Mouse (Mus musculus) embryonic facial prominence, embryonic 10.5 days (tissue): ENCODE measurements around the gene Fam57a. TPM values are rescaled to one million over a fixed set of nuclear protein-coding genes. Genes with fewer than 3 reads are reported as not detected.

ENCODE experiments used
- DNase-seq: peaks from one replicate; pipeline ENCODE4 v3.0.0-alpha.2; 2017; ENCODE audit warnings: low spot score
- H3K27ac ChIP-seq: fragments of 300-500 bp; sonication (generic); replicated peaks from 2 replicates; pipeline ENCODE4 v1.5.1; 2016; ENCODE audit warnings: mild to moderate bottlenecking
- H3K27me3 ChIP-seq: fragments of 300-500 bp; sonication (generic); replicated peaks from 2 replicates; pipeline ENCODE4 v1.6.1; 2016; ENCODE audit warnings: low read depth, mild to moderate bottlenecking; ENCODE audit not compliant: poor library complexity, severe bottlenecking
- H3K36me3 ChIP-seq: fragments of 300-500 bp; sonication (generic); replicated peaks from 2 replicates; pipeline ENCODE4 v1.6.1; 2016; ENCODE audit warnings: mild to moderate bottlenecking, moderate library complexity
- H3K4me1 ChIP-seq: fragments of 300-500 bp; sonication (generic); 2 replicates; pipeline ENCODE4 v1.6.1; 2016
- H3K4me3 ChIP-seq: fragments of 300-500 bp; sonication (generic); 2 replicates; pipeline ENCODE4 v1.5.1; 2016; ENCODE audit warnings: mild to moderate bottlenecking, moderate library complexity
- H3K9me3 ChIP-seq: fragments of 300-500 bp; sonication (generic); 2 replicates; pipeline ENCODE4 v1.6.1; 2016; ENCODE audit warnings: mild to moderate bottlenecking
- WGBS: fragments of 180-500 bp; shearing (Covaris S2); methylation state at CpG from one replicate; pipeline ENCODE4 v1.1.7; 2016; 5-methylcytosine and 5-hydroxymethylcytosine counted together
- polyA plus RNA-seq: library from polyadenylated mRNA; unstranded; fragments of >200 nt; fragmentation: Nextera tagmentation; extraction: Ambion mirVana; gene quantifications from 2 replicates; pipeline ENCODE4 v1.2.1, GENCODE M21; 2016

The Fam57a gene
- 35.0 and 35.1 TPM in 2 replicates for polyA plus RNA-seq

DNA sequence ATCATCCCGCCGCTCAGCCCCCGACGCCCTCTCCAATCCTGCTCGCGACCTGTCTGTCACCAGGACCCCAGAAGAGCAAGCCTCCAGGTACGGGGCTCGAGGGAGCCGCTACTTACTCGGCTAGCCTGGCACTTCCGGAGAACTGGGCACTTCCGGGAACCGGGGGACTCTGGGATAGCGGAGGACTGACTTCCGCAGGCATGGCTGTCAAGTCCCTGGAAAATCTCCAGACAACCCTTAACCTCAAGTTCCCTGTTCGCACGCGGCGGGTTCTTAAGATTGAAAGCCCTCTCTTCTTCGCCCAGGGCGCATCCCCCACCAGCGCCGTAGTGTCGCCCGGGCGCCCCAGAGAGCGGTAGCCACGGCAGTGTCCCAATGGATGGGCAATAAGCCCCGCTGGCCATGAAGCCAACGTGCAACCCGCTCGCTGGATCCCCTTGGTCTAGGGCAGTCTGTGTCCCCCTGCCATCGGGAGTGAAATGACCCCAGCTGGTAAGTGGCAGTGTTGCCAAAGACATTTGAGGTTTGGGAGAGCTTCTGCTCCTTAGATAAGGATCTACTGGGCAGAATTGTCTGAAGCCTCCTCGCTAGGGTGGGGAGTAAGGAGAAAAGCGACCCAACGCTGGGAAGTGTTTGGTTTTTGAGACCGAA lies at the start of gene Fam57a, which contains the start of gene Vps53:
Gene Fam57a, plus strand, starts transcription at position 177 of the 651 bp plus-strand sequence.
Gene Vps53, minus strand, starts transcription at position 153 of the 651 bp plus-strand sequence.
- WGBS, result under 1% methylated on average over 37 of the region's 37 CpGs
- Histone ChIP-seq H3K27me3 (no peaks in the 10 kb centered on the region), H3K27ac (peak within 1 kb of the TSS; percentile 83), H3K9me3 (no peaks in the 10 kb centered on the region), H3K36me3 (peaks cover 7% of the 10 kb centered on the region; the same call in 1 of the 2 replicates), H3K4me1 (peaks cover 15% of the 10 kb centered on the region), H3K4me3 (peak within 1 kb of the TSS; percentile 86)
- DNase-seq, result peak; percentile 88

DNA sequence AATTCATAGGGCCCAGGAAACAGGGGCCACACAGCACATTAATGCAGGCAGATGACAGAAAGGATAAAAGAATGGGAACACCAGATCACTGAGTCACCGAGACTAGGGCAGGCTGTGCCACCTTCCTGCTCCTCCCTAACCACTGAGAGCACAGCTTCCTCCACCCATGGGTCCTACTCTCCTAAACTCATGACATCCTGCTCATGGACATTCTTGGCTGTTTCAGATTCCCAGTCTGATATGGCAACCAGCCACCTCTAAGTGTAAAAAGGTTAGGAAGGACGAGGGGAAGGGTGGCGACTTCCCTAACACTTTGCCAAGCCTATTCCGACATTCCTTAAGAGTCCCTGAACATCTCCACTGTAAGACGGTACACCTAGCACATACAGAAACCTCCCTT lies 48.6 kb upstream of the Fam57a start:
- Histone ChIP-seq H3K4me1 (peaks cover 4% of the 10 kb centered on the region), H3K4me3 (no peak overlapping the region), H3K9me3 (no peaks in the 10 kb centered on the region), H3K36me3 (peaks cover 41% of the 10 kb centered on the region), H3K27me3 (no peaks in the 10 kb centered on the region), H3K27ac (no peak overlapping the region)
- DNase-seq, result no peak
- WGBS, result 88% methylated on average over 5 of the region's 5 CpGs

DNA sequence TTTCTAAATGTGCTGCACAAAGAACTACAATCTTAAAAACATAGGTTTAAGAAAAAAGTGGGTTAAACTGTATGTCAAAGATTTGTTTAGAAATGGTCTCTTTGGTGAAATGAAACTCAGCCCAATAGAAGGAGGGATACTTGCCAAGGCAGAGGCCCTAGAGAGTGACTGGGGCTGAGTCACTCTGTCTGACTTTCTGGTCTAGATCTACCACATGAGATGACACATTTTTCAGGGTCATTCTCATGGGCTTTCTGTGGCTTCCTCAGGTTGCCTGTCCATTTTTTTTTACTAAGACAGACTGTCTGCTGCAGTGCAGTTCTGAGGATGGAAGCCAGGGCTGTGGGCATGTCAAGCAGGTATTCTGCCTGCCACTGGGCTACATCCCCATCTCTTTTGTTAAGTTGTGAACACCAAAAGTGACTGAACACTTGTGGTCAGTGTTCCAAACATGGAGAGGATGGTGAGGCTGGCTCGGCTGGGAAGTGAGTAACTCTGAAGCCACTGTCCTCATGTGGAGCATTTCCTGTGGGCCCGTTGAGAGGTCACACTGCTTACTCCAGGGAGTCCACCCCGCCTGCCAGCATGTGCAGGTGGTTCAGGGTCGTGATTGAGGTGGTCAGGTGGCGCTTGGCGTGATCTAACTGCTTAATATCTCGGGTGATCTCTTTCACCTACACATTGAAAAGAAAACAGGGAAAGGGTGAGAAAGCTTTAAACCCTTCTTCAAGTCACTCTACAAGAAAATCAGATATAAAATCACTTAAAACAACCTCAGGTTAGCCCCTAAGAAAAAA lies 43.6 kb upstream of the Fam57a start:
- no peaks in the 10 kb centered on the region for H3K27me3 ChIP-seq
- H3K4me1 ChIP-seq, result no peaks in the 10 kb centered on the region
- no peak overlapping the region for H3K4me3 ChIP-seq
- H3K36me3 ChIP-seq, result peaks cover 55% of the 10 kb centered on the region
- DNase-seq, result no peak
- WGBS, result 85% methylated on average over 7 of the region's 7 CpGs
- H3K9me3 ChIP-seq, result no peaks in the 10 kb centered on the region
- no peak overlapping the region for H3K27ac ChIP-seq

DNA sequence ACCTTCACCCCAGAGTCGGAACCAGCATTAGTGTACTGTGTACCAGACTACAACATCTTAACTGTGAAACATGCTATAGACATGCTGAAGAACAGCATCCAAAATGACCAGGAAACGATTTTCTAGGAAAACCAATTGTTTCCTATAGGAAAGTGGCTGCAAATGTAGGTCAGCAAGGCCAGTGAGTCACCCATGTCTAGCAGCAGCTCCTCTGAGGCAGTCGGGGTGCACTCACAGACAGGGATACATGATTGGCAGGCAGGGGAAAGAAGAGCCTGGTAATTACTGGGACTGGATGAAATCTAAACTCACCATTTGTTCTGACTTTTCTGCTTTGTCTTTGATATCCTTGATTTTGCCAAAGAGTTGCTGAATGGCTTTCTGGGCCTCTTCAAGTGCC lies 41.5 kb upstream of the Fam57a start:
- no peak overlapping the region for H3K4me3 ChIP-seq
- H3K4me1 ChIP-seq, result no peaks in the 10 kb centered on the region
- peaks cover 46% of the 10 kb centered on the region for H3K36me3 ChIP-seq
- no peak overlapping the region for H3K27ac ChIP-seq
- no peaks in the 10 kb centered on the region for H3K9me3 ChIP-seq
- WGBS, result 79% methylated on average over 3 of the region's 3 CpGs
- no peaks in the 10 kb centered on the region for H3K27me3 ChIP-seq
- no peak for DNase-seq

DNA sequence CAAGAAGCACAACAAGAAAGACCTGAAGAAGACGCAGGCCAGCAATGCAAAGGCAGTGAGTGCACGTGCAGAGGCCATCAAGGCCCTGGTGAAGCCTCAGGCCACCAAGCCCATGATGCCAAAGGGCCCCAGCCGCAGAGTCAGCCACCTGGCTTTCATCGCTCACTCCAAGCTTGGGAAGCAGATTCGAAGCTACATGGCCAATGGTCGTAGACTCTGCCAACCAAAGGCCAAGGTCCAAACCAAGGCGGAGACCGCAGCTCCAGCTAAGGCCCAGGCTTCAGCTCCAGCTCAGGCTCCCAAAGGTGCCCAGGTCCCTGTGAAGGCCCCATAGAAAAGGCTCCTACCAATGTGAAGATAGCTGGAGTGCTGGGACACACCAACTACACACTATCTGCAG lies 35.1 kb upstream of the Fam57a start:
- H3K9me3 ChIP-seq, result no peaks in the 10 kb centered on the region
- H3K4me1 ChIP-seq, result peaks cover 13% of the 10 kb centered on the region
- no peak overlapping the region for H3K4me3 ChIP-seq
- H3K27ac ChIP-seq, result no peak overlapping the region
- WGBS, result 94% methylated on average over 8 of the region's 8 CpGs
- peaks cover 9% of the 10 kb centered on the region; the same call in 1 of the 2 replicates for H3K36me3 ChIP-seq
- no peak for DNase-seq
- no peaks in the 10 kb centered on the region for H3K27me3 ChIP-seq

DNA sequence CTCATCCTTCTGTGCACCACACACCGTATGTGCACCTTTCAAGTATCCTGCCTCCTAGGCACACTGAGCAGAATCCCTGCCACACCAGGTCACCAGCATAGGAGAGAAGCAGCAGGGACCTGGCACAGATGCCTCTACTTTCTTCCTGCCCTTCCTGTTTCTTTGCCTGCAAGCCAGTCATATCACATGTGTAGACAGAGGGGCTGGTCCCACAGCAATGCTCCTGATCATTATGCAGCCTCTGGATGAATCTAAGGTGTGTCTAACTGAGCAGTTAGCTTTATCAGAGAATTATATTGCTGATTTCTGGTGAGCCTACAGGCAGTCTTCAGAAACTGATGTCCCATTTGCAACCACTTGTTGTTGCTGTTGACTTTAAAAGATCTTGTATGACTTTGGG lies 34.3 kb upstream of the Fam57a start:
- Histone ChIP-seq H3K4me3 (no peak overlapping the region), H3K9me3 (no peaks in the 10 kb centered on the region), H3K4me1 (peaks cover 13% of the 10 kb centered on the region), H3K27ac (no peak overlapping the region), H3K36me3 (peaks cover 12% of the 10 kb centered on the region; the same call in 1 of the 2 replicates), H3K27me3 (no peaks in the 10 kb centered on the region)
- DNase-seq, result no peak
- WGBS, result 95% methylated on average over 1 of the region's 1 CpGs

DNA sequence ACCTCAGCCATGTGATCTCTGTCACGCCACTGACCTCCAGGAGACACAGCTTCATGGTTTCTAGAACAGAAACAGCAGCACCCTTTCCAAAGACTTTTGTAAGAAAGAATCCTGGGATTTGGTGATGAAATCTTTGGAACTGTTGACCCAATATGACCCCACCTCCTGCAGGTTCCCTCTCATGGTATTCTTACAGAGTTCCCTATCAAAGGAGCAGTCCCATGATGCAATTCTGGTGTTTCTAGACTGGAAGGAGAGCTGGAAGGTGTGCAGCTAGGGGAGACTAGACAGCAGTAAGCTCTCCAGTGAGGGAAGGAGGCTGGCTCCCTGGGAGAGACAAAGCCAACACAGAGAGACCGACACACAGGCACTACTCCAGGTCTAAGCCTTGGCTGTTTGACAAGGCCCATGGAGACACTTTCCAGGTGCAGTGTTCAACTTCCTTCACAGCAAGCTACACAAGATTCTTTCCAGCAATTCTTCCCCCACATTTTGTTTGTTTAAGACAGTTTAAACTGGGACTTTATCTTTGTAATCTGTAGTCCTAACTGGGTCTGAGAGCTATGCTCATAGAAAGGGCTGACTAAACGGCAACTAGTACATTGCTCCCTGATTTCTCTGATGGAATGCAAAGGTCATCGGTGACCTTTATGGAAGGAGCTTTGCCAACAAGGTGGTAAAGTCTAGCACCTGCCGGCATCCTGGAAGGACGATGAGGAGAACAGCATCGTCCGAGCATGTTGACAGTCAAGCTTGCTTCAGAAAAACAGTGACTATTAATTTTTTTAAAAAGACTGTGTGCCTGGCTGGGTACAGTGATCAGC lies 33.1 kb upstream of the Fam57a start:
- Histone ChIP-seq H3K36me3 (peaks cover 12% of the 10 kb centered on the region; the same call in 1 of the 2 replicates), H3K4me3 (no peak overlapping the region), H3K4me1 (peaks cover 13% of the 10 kb centered on the region), H3K27ac (no peak overlapping the region), H3K9me3 (no peaks in the 10 kb centered on the region), H3K27me3 (no peaks in the 10 kb centered on the region)
- 86% methylated on average over 8 of the region's 8 CpGs for WGBS
- no peak for DNase-seq

DNA sequence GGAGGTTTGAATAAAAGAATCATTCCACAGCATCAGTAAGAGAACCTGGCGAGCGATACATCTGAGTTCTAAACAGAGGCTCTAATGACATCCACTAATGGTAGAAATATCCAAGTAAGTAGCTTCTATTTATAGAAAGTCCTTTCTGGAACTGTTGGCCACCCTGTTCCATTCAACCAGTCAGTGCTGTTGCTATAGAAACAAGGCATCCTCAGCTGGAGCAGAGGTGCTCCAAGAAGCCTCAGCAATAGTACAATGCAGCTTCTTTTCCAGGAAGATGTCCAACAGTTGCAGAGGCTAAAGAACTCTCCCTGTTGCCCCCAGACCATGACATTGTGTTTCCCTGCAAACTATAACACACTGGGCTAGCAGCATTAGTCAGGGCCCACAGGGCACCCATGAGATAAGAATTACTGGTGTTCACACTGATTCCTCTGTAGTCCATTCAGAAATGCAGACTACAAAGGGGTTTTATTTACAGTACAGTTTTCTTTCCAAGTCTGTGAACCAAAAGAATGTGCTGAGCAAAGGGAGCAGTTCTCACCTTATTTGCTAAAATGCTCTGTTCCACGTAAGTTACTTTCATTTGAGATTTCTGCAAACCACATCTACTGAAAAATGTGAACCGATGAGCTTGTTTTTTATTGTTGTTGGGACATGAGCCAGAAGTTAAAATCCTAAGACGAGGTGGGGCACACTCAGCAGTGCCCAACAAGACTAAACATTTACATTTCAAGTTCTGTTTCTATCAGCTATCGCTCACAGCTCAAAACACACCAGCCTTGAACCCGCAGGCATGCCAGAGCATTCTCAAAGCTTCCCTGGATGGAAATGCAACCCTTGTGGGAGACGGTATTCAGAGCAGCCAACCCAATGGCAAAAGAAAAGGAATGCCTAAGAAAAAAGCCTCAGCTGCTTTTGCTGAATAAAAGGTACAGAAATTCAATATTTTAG lies 31.1 kb upstream of the Fam57a start:
- Histone ChIP-seq H3K9me3 (no peaks in the 10 kb centered on the region), H3K27me3 (no peaks in the 10 kb centered on the region), H3K4me3 (no peak overlapping the region), H3K4me1 (peaks cover 13% of the 10 kb centered on the region), H3K36me3 (peaks cover 12% of the 10 kb centered on the region; the same call in 1 of the 2 replicates), H3K27ac (no peak overlapping the region)
- 82% methylated on average over 8 of the region's 8 CpGs for WGBS
- no peak for DNase-seq

DNA sequence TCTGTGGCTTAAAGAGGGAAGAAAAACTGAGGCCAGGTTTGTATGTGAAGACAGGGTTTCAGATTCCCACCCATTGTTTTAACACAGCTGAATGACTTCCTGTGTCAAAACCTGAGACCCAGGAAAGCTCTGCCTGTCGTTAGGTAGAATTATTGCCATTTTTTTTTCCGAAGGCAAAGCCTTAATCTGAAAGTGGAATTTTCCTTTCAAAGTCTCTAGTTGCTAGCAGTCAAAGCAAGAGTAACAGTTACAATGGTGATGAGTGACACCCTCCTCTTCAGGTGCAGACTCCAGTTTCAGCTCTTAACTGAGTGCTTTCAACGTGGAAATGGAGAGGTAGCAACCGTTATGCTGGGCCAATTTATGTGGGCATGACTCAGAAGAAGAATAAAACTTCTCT lies 28.5 kb upstream of the Fam57a start:
- Histone ChIP-seq H3K4me3 (no peak overlapping the region), H3K36me3 (peaks cover 19% of the 10 kb centered on the region)
- WGBS, result 68% methylated on average over 4 of the region's 4 CpGs

DNA sequence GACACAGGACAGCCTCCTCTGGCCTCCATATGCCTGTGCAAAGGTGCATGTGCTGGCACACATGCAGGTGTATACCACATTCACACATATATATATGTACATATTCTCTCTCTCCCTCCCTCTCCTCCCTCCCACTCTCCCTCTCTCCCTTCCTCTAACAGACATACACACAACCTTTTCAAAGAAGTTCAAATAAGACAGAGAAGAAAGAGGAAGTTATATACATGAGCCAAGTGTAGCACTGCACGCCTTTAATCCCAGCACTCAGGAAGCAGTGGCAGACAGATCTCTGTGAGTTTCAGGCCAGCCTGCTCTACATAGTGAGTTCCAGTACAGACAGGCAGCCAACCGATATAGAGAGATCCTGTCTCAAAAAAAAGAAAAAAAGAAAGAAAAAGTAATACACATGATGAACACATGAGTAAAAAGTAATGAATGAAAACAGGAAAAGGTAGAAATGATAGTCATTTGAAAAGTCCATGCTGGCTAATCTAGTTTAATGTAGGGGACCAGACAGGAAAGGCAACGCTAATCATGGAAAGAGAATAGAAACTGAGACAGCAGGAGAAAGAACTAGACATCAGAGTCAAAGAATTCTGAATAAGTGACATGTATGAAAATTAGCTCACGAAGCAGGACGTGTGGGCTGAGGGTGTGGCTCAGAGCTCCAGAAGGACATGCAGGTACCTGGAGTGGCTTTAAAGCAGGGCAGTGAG lies 26.1 kb upstream of the Fam57a start:
- DNase-seq, result no peak
- Histone ChIP-seq H3K4me3 (no peak overlapping the region), H3K4me1 (peaks cover 8% of the 10 kb centered on the region), H3K36me3 (peaks cover 29% of the 10 kb centered on the region), H3K27me3 (no peaks in the 10 kb centered on the region), H3K27ac (no peak overlapping the region), H3K9me3 (no peaks in the 10 kb centered on the region)
- 92% methylated on average over 5 of the region's 5 CpGs for WGBS

More for the DNA sequence above, 28.5 kb upstream of the Fam57a start:
- Histone ChIP-seq H3K27me3 (no peaks in the 10 kb centered on the region), H3K9me3 (no peaks in the 10 kb centered on the region), H3K4me1 (peaks cover 13% of the 10 kb centered on the region), H3K27ac (no peak overlapping the region)
- DNase-seq, result no peak

DNA sequence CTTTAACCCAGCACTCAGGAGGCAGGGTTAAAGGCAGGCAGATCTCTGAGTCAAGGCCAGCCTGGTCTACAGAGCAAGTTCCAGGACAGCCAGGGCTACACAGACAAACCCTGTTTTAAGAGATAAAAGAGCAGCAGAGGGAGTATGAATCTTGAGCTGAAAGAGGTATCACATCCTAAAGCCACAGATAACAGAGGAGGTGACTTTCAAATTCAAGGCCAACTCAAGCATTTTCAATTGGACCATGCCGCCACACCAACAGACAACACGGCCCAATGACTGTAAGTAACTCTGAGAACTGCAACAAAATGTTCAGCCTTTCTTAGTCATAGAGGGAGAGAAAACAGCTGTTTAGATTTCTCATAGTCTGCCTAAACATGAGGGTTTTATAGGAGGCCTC lies 25.3 kb upstream of the Fam57a start:
- DNase-seq, result no peak
- Histone ChIP-seq H3K4me3 (no peak overlapping the region), H3K4me1 (0 out of 2 replicates have a peak, but pooled peaks cover under 1% of the 10 kb centered on the region), H3K27me3 (no peaks in the 10 kb centered on the region), H3K36me3 (peaks cover 33% of the 10 kb centered on the region), H3K27ac (no peak overlapping the region), H3K9me3 (no peaks in the 10 kb centered on the region)
- 93% methylated on average over 2 of the region's 2 CpGs for WGBS
